ENCODE assay signal across 18 mouse cellular contexts in the genomic region with DNA sequence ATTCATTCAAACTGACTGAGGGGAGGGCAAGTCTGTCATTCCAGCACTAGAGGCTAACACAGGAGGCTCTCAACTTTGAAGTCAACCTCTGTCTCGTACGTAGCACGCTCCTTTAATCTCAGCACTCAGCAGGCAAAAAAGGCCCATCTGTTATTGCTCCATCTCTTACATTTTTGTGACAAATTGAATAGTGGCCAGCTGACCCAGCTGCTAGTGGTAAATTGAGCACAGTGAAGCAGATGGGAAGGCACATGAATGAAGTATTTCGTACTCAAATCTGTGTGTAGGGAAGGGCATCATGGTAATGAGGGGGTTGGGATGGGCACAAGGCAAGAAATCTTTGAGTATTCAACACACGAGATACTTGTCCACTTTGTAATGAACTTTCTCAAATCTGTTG. TPM values are rescaled to one million over a fixed set of nuclear protein-coding genes. Genes with fewer than 3 reads are reported as not detected.
DNase-seq lines count a peak whose midpoint lies in the region; ATAC-seq and TF ChIP-seq lines count a peak whose summit lies in the region.
"Had no signal": no experiment of that assay in that cellular context is flagged by ENCODE, and none has a peak within 500 bp of the region (broad histone marks: within the 10 kb centered on the region; RNA-seq: fewer than 3 reads in every experiment).

No protein-coding gene starts in this region.

- no peak overlapping the region for H3K4me3 ChIP-seq in forebrain, postnatal 0 days (ENCODE audit: low read depth, low read length)
- H3K4me3 ChIP-seq in forebrain, embryonic 16.5 days (replicated peaks; ENCODE audit: low read length) = no peak overlapping the region
- no peak overlapping the region for H3K4me3 ChIP-seq in intestine, embryonic 14.5 days (ENCODE audit: low read depth, low read length)
- no peak overlapping the region for H3K4me3 ChIP-seq in intestine, embryonic 15.5 days (replicated peaks)
- H3K4me3 ChIP-seq: embryonic facial prominence, embryonic 12.5 days; heart, embryonic 13.5 days had no signal

- H3K36me3 ChIP-seq in forebrain, postnatal 0 days (ENCODE audit: insufficient read depth) = no peaks in the 10 kb centered on the region
- H3K36me3 ChIP-seq in forebrain, embryonic 16.5 days (ENCODE audit: control insufficient read depth, insufficient read depth) = no peaks in the 10 kb centered on the region
- no peaks in the 10 kb centered on the region for H3K36me3 ChIP-seq in intestine, embryonic 14.5 days (ENCODE audit: control insufficient read depth, insufficient read depth, low read length)
- no peaks in the 10 kb centered on the region for H3K36me3 ChIP-seq in intestine, embryonic 15.5 days
- H3K36me3 ChIP-seq: embryonic facial prominence, embryonic 12.5 days; heart, embryonic 13.5 days had no signal

- TF ChIP-seq CTCF in forebrain, postnatal 0 days (IDR thresholded peaks at IDR 0.05; ENCODE audit: low read depth) = no peak

- H3K9ac ChIP-seq in forebrain, postnatal 0 days = no peak overlapping the region
- no peak overlapping the region for H3K9ac ChIP-seq in forebrain, embryonic 16.5 days (replicated peaks; ENCODE audit: low read depth, low read length)
- no peak overlapping the region for H3K9ac ChIP-seq in intestine, embryonic 14.5 days (ENCODE audit: low read length)
- H3K9ac ChIP-seq in intestine, embryonic 15.5 days = no peak overlapping the region
- H3K9ac ChIP-seq: embryonic facial prominence, embryonic 12.5 days; heart, embryonic 13.5 days had no signal

- no peak overlapping the region for H3K27ac ChIP-seq in forebrain, postnatal 0 days (ENCODE audit: low read depth, low read length)
- no peak overlapping the region for H3K27ac ChIP-seq in forebrain, embryonic 16.5 days (ENCODE audit: low read length)
- no peak overlapping the region for H3K27ac ChIP-seq in intestine, embryonic 14.5 days (ENCODE audit: low read depth)
- H3K27ac ChIP-seq in intestine, embryonic 15.5 days = no peak overlapping the region
- H3K27ac ChIP-seq: embryonic facial prominence, embryonic 12.5 days; heart, embryonic 13.5 days had no signal

- no peaks in the 10 kb centered on the region for H3K4me1 ChIP-seq in forebrain, postnatal 0 days (ENCODE audit: insufficient read depth)
- no peaks in the 10 kb centered on the region for H3K4me1 ChIP-seq in forebrain, embryonic 16.5 days (replicated peaks; ENCODE audit: control insufficient read depth, insufficient read depth, low read length)
- no peaks in the 10 kb centered on the region for H3K4me1 ChIP-seq in intestine, embryonic 14.5 days (replicated peaks; ENCODE audit: control insufficient read depth, insufficient read depth, low read length)
- no peaks in the 10 kb centered on the region for H3K4me1 ChIP-seq in intestine, embryonic 15.5 days (replicated peaks)
- H3K4me1 ChIP-seq: embryonic facial prominence, embryonic 12.5 days; heart, embryonic 13.5 days had no signal

- intact Hi-C loops in left cerebral cortex, postnatal 4 days (cut with DNase I) = no loop called here
- intact Hi-C loops in left cerebral cortex, postnatal 36 days (cut with DNase I) = no loop called here

- WGBS in forebrain, postnatal 0 days = 54% methylated on average over 5 of the region's 5 CpGs
- 59% methylated on average over 5 of the region's 5 CpGs for WGBS in forebrain, embryonic 16.5 days
- 76% methylated on average over 5 of the region's 5 CpGs for WGBS in intestine, embryonic 14.5 days
- WGBS in intestine, embryonic 15.5 days = 75% methylated on average over 5 of the region's 5 CpGs

- H3K4me2 ChIP-seq in forebrain, postnatal 0 days (ENCODE audit: low read depth) = no peak overlapping the region
- H3K4me2 ChIP-seq in forebrain, embryonic 16.5 days (ENCODE audit: low read length) = no peak overlapping the region
- H3K4me2 ChIP-seq in intestine, embryonic 14.5 days (ENCODE audit: low read length) = no peak overlapping the region
- no peak overlapping the region for H3K4me2 ChIP-seq in intestine, embryonic 15.5 days (replicated peaks)
- H3K4me2 ChIP-seq: embryonic facial prominence, embryonic 12.5 days; heart, embryonic 13.5 days had no signal

- no peaks in the 10 kb centered on the region for H3K27me3 ChIP-seq in forebrain, postnatal 0 days (ENCODE audit: insufficient read depth, low read length)
- H3K27me3 ChIP-seq in forebrain, embryonic 16.5 days (replicated peaks; ENCODE audit: control insufficient read depth, insufficient read depth, low read length) = no peaks in the 10 kb centered on the region
- no peaks in the 10 kb centered on the region for H3K27me3 ChIP-seq in intestine, embryonic 14.5 days (replicated peaks; ENCODE audit: control insufficient read depth, insufficient read depth, low read length)
- no peaks in the 10 kb centered on the region for H3K27me3 ChIP-seq in intestine, embryonic 15.5 days (replicated peaks)
- H3K27me3 ChIP-seq: embryonic facial prominence, embryonic 12.5 days; heart, embryonic 13.5 days had no signal

- H3K9me3 ChIP-seq in forebrain, postnatal 0 days (ENCODE audit: low read length) = no peaks in the 10 kb centered on the region
- no peaks in the 10 kb centered on the region for H3K9me3 ChIP-seq in forebrain, embryonic 16.5 days (ENCODE audit: control insufficient read depth, low read length)
- H3K9me3 ChIP-seq in intestine, embryonic 14.5 days (ENCODE audit: control insufficient read depth, low read length) = no peaks in the 10 kb centered on the region
- H3K9me3 ChIP-seq in intestine, embryonic 15.5 days = no peaks in the 10 kb centered on the region
- H3K9me3 ChIP-seq: embryonic facial prominence, embryonic 12.5 days; heart, embryonic 13.5 days had no signal

- no peak for DNase-seq in forebrain, postnatal 0 days
- DNase-seq in intestine, embryonic 14.5 days (ENCODE audit: low spot score) = peak; percentile 28
- peak; percentile 61 for DNase-seq in left cerebral cortex, postnatal 4 days
- no peak for DNase-seq in left cerebral cortex, postnatal 36 days (ENCODE audit: low spot score in 2 of 2)
- no peak for DNase-seq in c-Kit-positive CD71-positive TER-119-positive erythroid progenitor cells, embryonic 14.5 days (ENCODE audit: low spot score)
- DNase-seq: adrenal gland, adult 2 months; adrenal gland, postnatal 25 days; cerebellum, adult 18-20 months; cerebellum, postnatal 25 days; gastrocnemius, postnatal 36 days; heart, adult 11 months; heart, postnatal 4 days; kidney, adult 8-10 months had no signal

- ATAC-seq in forebrain, postnatal 0 days = peak; percentile 54
- ATAC-seq in forebrain, embryonic 16.5 days = no peak
- ATAC-seq in intestine, embryonic 14.5 days (replicated peaks; ENCODE audit: low FRiP score, low TSS enrichment, low read depth) = no peak
- ATAC-seq in intestine, embryonic 15.5 days = no peak
- ATAC-seq: intestine, postnatal 0 days had no signal

RNA-seq across cellular contexts. Expression of gene Dhrs3, which starts 24.7 kb away (rescaled TPM):
- 13.6 and 17.5 TPM in 2 replicates for total RNA-seq in forebrain, postnatal 0 days (2014; rRNA removed)
- polyA plus RNA-seq in forebrain, postnatal 0 days (2015; fragmentation: Nextera tagmentation; extraction: Ambion mirVana) = 23.0 and 26.2 TPM in 2 replicates
- 16.3 and 28.1 TPM in 2 replicates for polyA plus RNA-seq in forebrain, embryonic 16.5 days (2015; fragmentation: Nextera tagmentation; extraction: Ambion mirVana)
- 119 and 123 TPM in 2 replicates for polyA plus RNA-seq in intestine, embryonic 14.5 days (2014; fragmentation: Nextera tagmentation; extraction: Ambion mirVana)
- 109 and 115 TPM in 2 replicates for polyA plus RNA-seq in intestine, embryonic 15.5 days (2015; fragmentation: Nextera tagmentation; extraction: Ambion mirVana)
- total RNA-seq in left cerebral cortex, postnatal 4 days (2021) = 10 to 100 TPM; 16.4 to 22.8 TPM
- total RNA-seq in left cerebral cortex, postnatal 36 days (2021) = 10 to 100 TPM; 24.8 to 27.9 TPM

Comparison
In these comparisons a context has a peak if more than half of its experiments do, and no peak if none do; other contexts are left out.
1. DNase-seq: peak in intestine, embryonic 14.5 days (single experiment) and left cerebral cortex, postnatal 4 days (single experiment); none in forebrain, postnatal 0 days (single experiment), left cerebral cortex, postnatal 36 days (0 of 2) and c-Kit-positive CD71-positive TER-119-positive erythroid progenitor cells, embryonic 14.5 days (single experiment).